Mouse (Mus musculus) hindbrain, postnatal 0 days (tissue): ENCODE measurements around the gene Prss40. TPM values are rescaled to one million over a fixed set of nuclear protein-coding genes. Genes with fewer than 3 reads are reported as not detected.
A peak's percentile ranks its signal among the peaks of the same experiment; 100 is the strongest.

Experiments used
- ATAC-seq: fragments of 200-750 bp; cut with Nextera tagmentation; 2 replicates; pipeline ENCODE4 v1.8.0; 2017; ENCODE audit warnings: mild to moderate bottlenecking, moderate TSS enrichment, moderate library complexity
- DNase-seq: peaks from one replicate; pipeline ENCODE4 v3.0.0-alpha.2; 2015; ENCODE audit warnings: low spot score
- H3K27ac ChIP-seq: fragments of 300-500 bp; sonication (generic); 2 replicates; pipeline ENCODE4 v1.5.1; 2014; ENCODE audit warnings: mild to moderate bottlenecking
- H3K27me3 ChIP-seq: fragments of 300-500 bp; sonication (generic); 2 replicates; pipeline ENCODE4 v1.6.1; 2014; ENCODE audit warnings: low read length, mixed read lengths; ENCODE audit not compliant: insufficient read depth
- H3K36me3 ChIP-seq: fragments of 300-500 bp; sonication (generic); 2 replicates; pipeline ENCODE4 v1.6.1; 2014; ENCODE audit warnings: low read length, mixed read lengths; ENCODE audit not compliant: insufficient read depth
- H3K4me1 ChIP-seq: fragments of 300-500 bp; sonication (generic); 2 replicates; pipeline ENCODE4 v1.6.1; 2014; ENCODE audit warnings: antibody characterized with exemption, low read length, mixed read lengths; ENCODE audit not compliant: insufficient read depth
- H3K4me2 ChIP-seq: fragments of 300-500 bp; sonication (generic); 2 replicates; pipeline ENCODE4 v1.6.1; 2014; ENCODE audit warnings: low read depth, mild to moderate bottlenecking, low read length, moderate library complexity, mixed read lengths
- H3K4me3 ChIP-seq: fragments of 300-500 bp; sonication (generic); 2 replicates; pipeline ENCODE4 v1.5.1; 2014; ENCODE audit warnings: low read length
- H3K9ac ChIP-seq: fragments of 300-500 bp; sonication (generic); replicated peaks from 2 replicates; pipeline ENCODE4 v1.6.1; 2014; ENCODE audit warnings: mild to moderate bottlenecking, low read length, moderate library complexity, mixed read lengths
- H3K9me3 ChIP-seq: fragments of 300-500 bp; sonication (generic); 2 replicates; pipeline ENCODE4 v1.6.1; 2016; ENCODE audit warnings: low read length, mixed read lengths
- CTCF ChIP-seq: IDR thresholded peaks from 2 replicates; pipeline ENCODE4 v1.5.1; 2016; ENCODE audit warnings: antibody characterized with exemption, control low read depth, low read depth
- WGBS: fragments of 180-500 bp; shearing (Covaris S2); extraction: QIAGEN DNeasy Blood & Tissue Kit; methylation state at CpG from one replicate; pipeline ENCODE4 v1.1.7; 2014; 5-methylcytosine and 5-hydroxymethylcytosine counted together
- polyA plus RNA-seq: library from polyadenylated mRNA; unstranded; fragments of >200 nt; fragmentation: Nextera tagmentation; extraction: Ambion mirVana; gene quantifications from 2 replicates; pipeline ENCODE4 v1.2.1, GENCODE M21; 2015
- total RNA-seq: library from RNA; depleted of rRNA; stranded (reverse); fragments of >200 nt; gene quantifications from 2 replicates; pipeline ENCODE4 v1.2.3, GENCODE M21; 2014

Gene Prss40
- total and polyA plus RNA-seq, 2 experiments from 2014 or later: 0.09 TPM; not detected in 1

DNA sequence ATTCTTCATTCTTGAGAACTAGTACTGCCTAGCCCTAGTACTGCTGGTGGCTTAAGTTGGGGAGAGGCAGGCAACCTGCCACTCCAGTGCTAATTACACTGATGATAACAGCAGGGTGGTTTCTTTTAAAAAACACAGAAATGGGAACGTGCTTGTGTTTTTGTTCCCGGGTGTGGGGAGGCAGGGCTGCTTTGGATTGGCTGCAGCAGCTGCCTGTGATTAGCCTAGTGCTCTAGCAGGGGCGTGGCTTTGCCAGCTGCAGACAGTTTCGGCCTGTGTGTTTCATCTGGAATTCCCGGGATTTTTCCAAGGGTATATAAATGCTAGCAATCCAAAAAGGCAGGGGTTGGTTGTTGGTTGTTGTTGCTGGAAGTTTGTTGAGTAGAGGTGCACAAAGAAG is 44.1 kb downstream of the Prss40 start:
- TF ChIP-seq CTCF: no peak
- no peak overlapping the region for H3K9ac ChIP-seq
- H3K27me3 ChIP-seq: no peaks in the 10 kb centered on the region
- no peak overlapping the region for H3K4me2 ChIP-seq
- H3K4me3 ChIP-seq: no peak overlapping the region
- WGBS: 62% methylated on average over 5 of the region's 5 CpGs
- H3K9me3 ChIP-seq: no peaks in the 10 kb centered on the region
- H3K4me1 ChIP-seq: no peaks in the 10 kb centered on the region
- no peak for ATAC-seq
- H3K36me3 ChIP-seq: no peaks in the 10 kb centered on the region
- DNase-seq: no peak
- no peak overlapping the region for H3K27ac ChIP-seq

DNA sequence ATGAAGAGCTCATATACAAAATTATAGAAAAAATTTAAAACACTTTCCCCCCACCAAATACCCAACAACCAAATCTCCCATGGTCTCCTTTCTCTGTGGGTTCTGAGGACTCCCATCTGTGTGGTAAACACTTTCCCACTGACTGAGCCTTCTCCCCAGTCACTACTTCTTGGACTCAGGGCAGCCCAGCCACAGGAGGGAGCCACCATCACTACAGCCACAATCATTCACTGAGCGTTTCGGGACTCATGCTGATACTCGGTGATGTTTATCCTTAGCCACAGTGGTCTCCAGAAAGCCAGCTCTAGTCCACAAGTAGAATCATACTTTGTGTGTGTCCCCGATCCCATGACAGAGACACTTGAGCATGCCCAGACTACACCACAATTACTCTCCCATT is 47.7 kb downstream of the Prss40 start:
- 81% methylated on average over 4 of the region's 4 CpGs for WGBS
- TF ChIP-seq CTCF: 0 out of 2 replicates have a peak, but pooled peaks have one; percentile 2
- H3K9me3 ChIP-seq: no peaks in the 10 kb centered on the region
- no peaks in the 10 kb centered on the region for H3K36me3 ChIP-seq
- DNase-seq (no peak), ATAC-seq (no peak)
- H3K9ac ChIP-seq: no peak overlapping the region
- no peaks in the 10 kb centered on the region for H3K27me3 ChIP-seq
- no peaks in the 10 kb centered on the region for H3K4me1 ChIP-seq
- no peak overlapping the region for H3K4me3 ChIP-seq
- no peak overlapping the region for H3K4me2 ChIP-seq
- H3K27ac ChIP-seq: no peak overlapping the region

DNA sequence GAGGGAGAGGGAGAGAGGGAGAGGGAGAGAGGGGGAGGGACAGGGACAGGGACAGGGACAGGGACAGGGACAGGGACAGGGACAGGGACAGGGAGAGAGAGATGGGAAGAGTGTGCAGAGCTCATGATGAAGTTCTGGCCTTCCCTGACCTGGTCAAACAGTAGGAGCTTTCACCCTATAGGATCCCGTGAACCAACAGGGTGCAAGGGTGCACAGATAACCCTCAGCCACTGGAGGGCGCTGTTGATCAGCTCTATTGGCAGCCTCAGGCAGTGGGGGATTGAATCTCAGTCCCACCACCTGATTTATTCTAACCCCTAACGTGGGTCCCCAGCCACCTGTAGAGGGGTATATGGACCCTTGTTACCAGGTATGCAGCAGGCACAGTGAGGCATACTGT is 49.7 kb downstream of the Prss40 start:
- ATAC-seq: peak; percentile 64; the same call in 1 of the 2 replicates
- peak; percentile 69 for DNase-seq

DNA sequence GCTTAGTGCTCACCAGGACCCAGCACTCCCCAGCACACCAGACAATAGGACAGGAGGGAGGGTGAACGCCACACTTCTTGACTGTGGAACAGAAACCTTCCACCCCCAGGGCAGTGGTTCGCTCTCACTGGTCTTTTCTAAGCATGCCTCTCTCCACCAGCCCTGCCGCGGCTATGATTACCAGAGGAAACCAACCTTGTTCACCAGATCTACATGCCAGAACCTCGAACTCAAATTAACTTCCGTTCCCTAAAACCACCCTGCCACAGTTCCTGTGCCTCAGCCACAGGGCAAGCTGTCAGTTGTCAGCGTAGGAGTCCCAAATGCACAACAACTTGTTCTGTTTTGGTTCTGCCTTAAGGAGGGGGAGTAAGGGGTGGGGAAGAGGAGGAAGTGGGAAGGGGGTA is 50.2 kb downstream of the Prss40 start:
- WGBS: 11% methylated on average over 7 of the region's 7 CpGs

More for the DNA sequence above, 49.7 kb downstream of the Prss40 start:
- TF ChIP-seq CTCF: peak; percentile 81
- no peaks in the 10 kb centered on the region for H3K4me1 ChIP-seq
- no peak overlapping the region for H3K27ac ChIP-seq
- H3K9ac ChIP-seq: no peak overlapping the region
- H3K27me3 ChIP-seq: no peaks in the 10 kb centered on the region
- no peaks in the 10 kb centered on the region for H3K36me3 ChIP-seq
- no peak overlapping the region for H3K4me3 ChIP-seq
- 4% methylated on average over 3 of the region's 3 CpGs for WGBS
- no peak overlapping the region for H3K4me2 ChIP-seq
- H3K9me3 ChIP-seq: no peaks in the 10 kb centered on the region

DNA sequence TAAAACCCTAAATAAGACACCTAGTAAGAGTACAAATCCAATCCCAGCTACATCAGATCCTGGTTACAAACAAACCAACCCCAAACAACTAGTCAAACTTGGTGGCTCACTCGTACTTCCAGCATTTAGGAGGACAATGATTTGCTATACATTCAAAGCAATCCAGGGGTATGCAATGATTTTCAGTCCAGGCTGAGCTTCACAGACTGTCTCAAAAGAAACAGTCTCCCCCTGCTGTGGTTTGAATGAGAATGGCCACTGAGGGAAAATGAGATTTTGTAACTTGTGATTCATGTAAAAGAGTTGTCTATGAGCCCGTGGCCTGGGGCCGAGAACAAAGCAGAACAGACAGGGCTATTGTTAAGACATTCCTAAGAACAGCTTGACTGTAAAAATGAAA is 52.8 kb downstream of the Prss40 start:
- Histone ChIP-seq H3K27me3 (no peaks in the 10 kb centered on the region), H3K4me3 (no peak overlapping the region), H3K4me1 (no peaks in the 10 kb centered on the region), H3K9ac (no peak overlapping the region), H3K4me2 (no peak overlapping the region), H3K36me3 (no peaks in the 10 kb centered on the region), H3K27ac (no peak overlapping the region), H3K9me3 (no peaks in the 10 kb centered on the region)
- ATAC-seq: no peak
- WGBS: 74% methylated on average over 3 of the region's 3 CpGs
- no peak for TF ChIP-seq CTCF
- DNase-seq: no peak

More for the DNA sequence above, 50.2 kb downstream of the Prss40 start:
- no peaks in the 10 kb centered on the region for H3K4me1 ChIP-seq
- no peak overlapping the region for H3K4me3 ChIP-seq
- no peaks in the 10 kb centered on the region for H3K9me3 ChIP-seq
- DNase-seq (no peak), ATAC-seq (no peak)
- no peaks in the 10 kb centered on the region for H3K36me3 ChIP-seq
- H3K4me2 ChIP-seq: 0 out of 2 replicates have a peak overlapping the region, but pooled peaks have one; percentile 1
- no peak overlapping the region for H3K27ac ChIP-seq
- no peak overlapping the region for H3K9ac ChIP-seq
- no peaks in the 10 kb centered on the region for H3K27me3 ChIP-seq
- no peak for TF ChIP-seq CTCF

DNA sequence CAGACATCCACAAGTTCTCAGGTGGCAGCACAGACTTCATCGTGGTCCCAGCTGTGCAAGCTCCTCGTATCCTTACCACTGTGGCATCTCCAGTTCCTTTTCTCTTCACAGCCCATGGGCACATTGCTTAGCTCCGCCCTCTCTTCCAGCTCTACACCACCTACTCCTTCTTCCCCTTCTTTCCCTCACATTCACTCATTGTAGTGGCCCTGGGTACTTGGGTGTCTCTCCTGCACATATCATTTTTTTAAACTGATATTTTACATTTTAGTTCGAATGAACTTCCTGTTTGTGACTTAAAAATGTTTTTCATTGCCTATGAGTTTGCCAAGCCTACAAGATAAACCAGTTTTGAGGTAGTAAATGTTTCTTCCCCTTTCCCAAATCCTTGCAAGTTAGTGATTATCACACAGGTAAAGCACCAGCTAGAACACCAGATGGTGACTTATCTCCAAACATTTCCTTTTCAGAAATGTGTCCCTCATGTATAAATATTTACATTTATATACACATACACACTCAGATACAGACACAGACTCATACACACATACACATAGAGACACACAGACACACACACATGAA is 54.7 kb downstream of the Prss40 start:
- 78% methylated on average over 4 of the region's 4 CpGs for WGBS
- ATAC-seq (no peak), DNase-seq (no peak)
- H3K27me3 ChIP-seq: no peaks in the 10 kb centered on the region
- H3K4me1 ChIP-seq: no peaks in the 10 kb centered on the region
- no peaks in the 10 kb centered on the region for H3K36me3 ChIP-seq
- no peak overlapping the region for H3K27ac ChIP-seq
- H3K4me2 ChIP-seq: no peak overlapping the region
- no peak overlapping the region for H3K9ac ChIP-seq
- H3K4me3 ChIP-seq: no peak overlapping the region
- H3K9me3 ChIP-seq: no peaks in the 10 kb centered on the region
- TF ChIP-seq CTCF: no peak

DNA sequence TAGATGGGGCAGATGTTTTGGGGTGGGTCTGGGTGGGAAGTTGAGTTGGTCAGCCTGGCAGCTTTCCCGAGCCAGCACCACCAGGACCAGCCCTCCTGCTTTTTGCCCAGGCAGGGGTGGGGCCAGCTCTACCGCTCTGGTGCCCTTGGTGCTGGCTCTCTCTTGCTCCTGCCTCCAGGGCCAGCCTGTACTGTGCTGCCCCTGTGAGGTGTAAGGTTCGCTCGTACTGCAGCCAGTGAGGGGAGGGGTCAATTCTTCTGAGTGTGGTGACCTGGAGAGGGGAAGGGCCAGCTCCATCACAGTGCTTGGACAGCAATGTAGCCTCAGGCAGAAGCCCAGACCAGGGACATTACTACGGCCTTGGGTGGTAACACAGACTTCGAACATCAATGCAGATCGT is 55.4 kb downstream of the Prss40 start:
- 0 out of 2 replicates have a peak, but pooled peaks have one; percentile 10 for ATAC-seq
- Histone ChIP-seq H3K4me3 (no peak overlapping the region), H3K36me3 (no peaks in the 10 kb centered on the region), H3K9ac (no peak overlapping the region), H3K27me3 (no peaks in the 10 kb centered on the region), H3K4me2 (no peak overlapping the region), H3K9me3 (no peaks in the 10 kb centered on the region), H3K27ac (no peak overlapping the region), H3K4me1 (no peaks in the 10 kb centered on the region)
- no peak for DNase-seq
- WGBS: 70% methylated on average over 7 of the region's 7 CpGs
- TF ChIP-seq CTCF: no peak
